Mouse (Mus musculus) bone marrow macrophage, adult 2 months (primary cell): Measurements from ENCODE around the gene Bbx. TPM values are rescaled to one million over a fixed set of nuclear protein-coding genes. Genes with fewer than 3 reads are reported as not detected.

Experiments used
- H3K27ac ChIP-seq: 2 replicates; pipeline ENCODE4 v1.5.1; 2012; ENCODE audit warnings: low read depth, low read length; ENCODE audit not compliant: insufficient read depth
- H3K4me1 ChIP-seq: 2 replicates; pipeline ENCODE4 v1.6.1; 2012; ENCODE audit warnings: low read length; ENCODE audit not compliant: control insufficient read depth, insufficient read depth
- H3K4me3 ChIP-seq: 2 replicates; pipeline ENCODE4 v1.5.1; 2012; ENCODE audit warnings: mild to moderate bottlenecking, low read length, moderate library complexity; ENCODE audit not compliant: insufficient read depth
- CTCF ChIP-seq: IDR thresholded peaks from 2 replicates; pipeline ENCODE4 v1.5.1; 2012; ENCODE audit warnings: low read depth, mild to moderate bottlenecking, low read length, moderate library complexity
- POLR2A ChIP-seq: IDR thresholded peaks from 2 replicates; pipeline ENCODE4 v1.6.1; 2012; ENCODE audit warnings: mild to moderate bottlenecking, low read depth, low read length, borderline replicate concordance
- polyA plus RNA-seq: library from polyadenylated mRNA; stranded (reverse); fragments of >200 nt; gene quantifications from 2 replicates; pipeline ENCODE4 v1.2.4, GENCODE M21; 2012; ENCODE audit not compliant: missing spikeins, insufficient read depth, insufficient read length

The Bbx gene
- polyA plus RNA-seq, 1 experiment: 33.4 TPM

DNA sequence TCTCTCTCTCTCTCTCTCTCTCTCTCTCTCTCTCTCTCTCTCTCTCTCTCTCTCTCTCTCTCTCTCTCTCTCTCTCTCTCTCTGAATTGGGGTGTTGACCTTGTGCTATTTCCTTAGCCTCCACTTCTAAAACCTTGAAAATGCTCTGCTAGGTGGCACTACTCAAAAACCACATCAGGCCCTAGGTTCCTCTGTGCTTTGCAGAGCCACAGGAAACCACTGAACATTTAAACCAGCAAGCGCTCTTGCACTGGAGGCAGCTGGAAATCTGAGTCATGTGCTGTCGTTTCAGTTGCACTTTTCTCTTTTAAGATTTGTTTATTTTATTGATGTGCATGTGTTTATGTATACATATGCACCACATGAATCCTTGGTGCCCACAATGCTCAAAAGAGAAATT lies 59.6 kb downstream of the Bbx start:
- Histone ChIP-seq H3K4me1 (peaks cover 18% of the 10 kb centered on the region), H3K27ac (peak overlapping the region; percentile 46), H3K4me3 (no peak overlapping the region)
- TF ChIP-seq CTCF (no peak), POLR2A (no peak)

GRCm38 (mm10) chr16:50371460-50371859 lies 60.7 kb downstream of the Bbx start:
- H3K4me3 ChIP-seq: no peak overlapping the region
- TF ChIP-seq POLR2A (no peak), CTCF (no peak)

GRCm38 (mm10) chr16:50370423-50370822 lies 61.8 kb downstream of the Bbx start:
- Histone ChIP-seq H3K4me1 (peaks cover 25% of the 10 kb centered on the region), H3K4me3 (no peak overlapping the region), H3K27ac (no peak overlapping the region)
- TF ChIP-seq POLR2A (no peak), CTCF (no peak)

More at GRCm38 (mm10) chr16:50371460-50371859, 60.7 kb downstream of the Bbx start:
- H3K4me1 ChIP-seq: peaks cover 21% of the 10 kb centered on the region
- no peak overlapping the region for H3K27ac ChIP-seq

- no peak for TF ChIP-seq CTCF
- no peak for TF ChIP-seq POLR2A
- H3K4me1 ChIP-seq: peaks cover 23% of the 10 kb centered on the region
- H3K4me3 ChIP-seq: peak overlapping the region; percentile 26; the same call in 1 of the 2 replicates
- H3K27ac ChIP-seq: peak overlapping the region; percentile 37; the same call in 1 of the 2 replicates
These were observed 65.6 kb downstream of the Bbx start for GRCm38 (mm10) chr16:50366556-50366955.

- TF ChIP-seq POLR2A (no peak), CTCF (peak; percentile 6; the same call in 1 of the 2 replicates)
- Histone ChIP-seq H3K4me1 (peaks cover 20% of the 10 kb centered on the region), H3K4me3 (peak overlapping the region; percentile 58), H3K27ac (peak overlapping the region; percentile 67)
These were observed 67.8 kb downstream of the Bbx start for GRCm38 (mm10) chr16:50364189-50365059.

DNA sequence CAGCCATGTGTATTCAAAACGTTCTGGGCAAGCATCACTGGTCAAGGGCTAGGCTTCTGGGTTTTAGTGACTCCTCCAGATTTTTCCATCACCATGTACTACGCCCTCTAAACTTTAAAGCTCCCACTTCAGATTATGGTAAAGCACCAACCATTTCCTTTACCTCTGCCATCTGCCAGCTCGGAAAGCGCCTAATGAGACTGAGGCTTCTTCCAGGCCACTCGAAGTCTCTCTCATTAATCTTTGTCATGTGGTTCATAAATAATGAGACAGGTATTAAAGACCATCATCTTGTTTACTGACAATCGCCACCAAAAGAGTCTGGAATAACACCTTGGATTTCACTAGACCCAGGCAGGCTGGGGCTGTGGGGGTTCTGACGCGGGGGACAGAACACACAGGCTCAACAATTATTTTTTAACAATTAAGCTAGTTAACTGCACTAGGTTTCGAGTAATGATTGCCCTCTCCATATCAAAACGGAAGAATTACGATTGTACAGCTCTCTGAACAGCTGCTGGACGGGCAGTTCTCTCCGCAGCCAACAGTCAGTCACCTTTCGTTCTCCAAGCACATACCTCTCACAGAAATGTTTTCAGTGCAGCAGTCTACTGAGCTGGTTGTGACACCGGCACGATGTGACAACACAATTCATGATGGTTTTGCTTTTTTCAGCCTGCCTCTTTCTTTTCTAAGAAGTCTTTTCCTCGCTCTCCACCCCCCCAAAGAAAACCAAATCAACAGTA lies 68.6 kb downstream of the Bbx start:
- TF ChIP-seq CTCF (no peak), POLR2A (no peak)
- Histone ChIP-seq H3K4me3 (peak overlapping the region; percentile 58), H3K27ac (peak overlapping the region; percentile 67), H3K4me1 (peaks cover 20% of the 10 kb centered on the region)

GRCm38 (mm10) chr16:50360631-50361030 lies 71.6 kb downstream of the Bbx start:
- TF ChIP-seq POLR2A: no peak
- no peak for TF ChIP-seq CTCF
- Histone ChIP-seq H3K27ac (no peak overlapping the region), H3K4me1 (peaks cover 16% of the 10 kb centered on the region), H3K4me3 (no peak overlapping the region)

DNA sequence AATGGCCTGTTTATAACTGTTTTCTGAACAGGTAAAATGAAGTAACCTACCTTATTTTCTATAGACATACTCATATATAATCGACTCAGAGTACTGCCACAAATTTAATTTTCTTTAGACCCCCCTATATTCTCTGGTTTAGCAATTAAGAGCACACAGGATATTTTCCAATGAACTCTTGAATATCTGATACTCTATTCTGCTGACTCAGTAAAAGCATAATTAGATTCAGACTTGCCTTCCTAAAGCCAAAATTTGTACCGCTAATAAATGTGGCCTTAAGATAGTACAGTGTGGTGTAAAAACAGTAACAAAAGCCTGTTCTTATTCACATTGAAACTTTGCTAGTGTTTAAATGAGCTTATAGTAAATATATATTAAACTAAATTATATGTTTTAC lies 102.5 kb downstream of the Bbx start:
- Histone ChIP-seq H3K27ac (no peak overlapping the region), H3K4me1 (peaks cover 5% of the 10 kb centered on the region), H3K4me3 (no peak overlapping the region)
- TF ChIP-seq POLR2A (no peak), CTCF (no peak)

- H3K4me3 ChIP-seq: no peak overlapping the region
These were observed 107.4 kb downstream of the Bbx start for GRCm38 (mm10) chr16:50324746-50325145.

GRCm38 (mm10) chr16:50324292-50324691 lies 107.9 kb downstream of the Bbx start:
- H3K4me1 ChIP-seq: peaks cover 10% of the 10 kb centered on the region
- no peak overlapping the region for H3K4me3 ChIP-seq
- TF ChIP-seq POLR2A (no peak), CTCF (no peak)
- H3K27ac ChIP-seq: no peak overlapping the region

More at GRCm38 (mm10) chr16:50324746-50325145, 107.4 kb downstream of the Bbx start:
- TF ChIP-seq POLR2A: no peak
- no peak for TF ChIP-seq CTCF
- Histone ChIP-seq H3K4me1 (peaks cover 10% of the 10 kb centered on the region), H3K27ac (no peak overlapping the region)
